Mouse (Mus musculus) ES-Bruce4 (cell line): ENCODE data around the gene Bod1.

Experiments
- CTCF ChIP-seq: IDR thresholded peaks from one replicate; pipeline ENCODE4 v1.8.1; 2011; ENCODE audit warnings: low read depth, low read length
- EP300 ChIP-seq: IDR thresholded peaks from 2 replicates; pipeline ENCODE4 v1.6.1; 2011; ENCODE audit warnings: low read depth, low read length; ENCODE audit not compliant: insufficient read depth
- POLR2A ChIP-seq: IDR thresholded peaks from one replicate; pipeline ENCODE4 v1.8.1; 2011; ENCODE audit warnings: low read length; ENCODE audit not compliant: insufficient read depth

DNA sequence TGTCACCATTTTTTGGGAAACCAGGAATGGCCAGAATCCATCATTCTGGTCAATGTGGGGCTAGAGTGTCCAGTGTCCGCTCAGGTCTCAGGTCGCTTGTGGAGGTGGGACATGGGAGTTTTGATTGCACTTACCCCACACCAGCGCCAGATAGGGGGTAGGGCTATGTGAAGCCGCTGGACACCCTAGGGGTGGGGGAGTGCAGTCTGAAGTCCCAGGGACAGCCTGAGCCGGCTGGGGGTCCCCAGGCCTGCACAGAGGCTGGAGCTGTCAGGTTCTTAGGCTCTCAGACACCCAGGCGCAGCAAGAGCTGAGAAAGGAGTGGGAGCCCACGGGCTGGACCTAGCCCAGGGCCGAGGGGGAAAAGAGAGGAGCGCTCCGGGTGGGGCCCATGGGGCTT, 24.4 kb downstream of the Bod1 start:
- TF ChIP-seq CTCF (no peak), EP300 (no peak), POLR2A (no peak)
